Mouse (Mus musculus): ENCODE results near the gene B3gntl1.

GRCm38 (mm10) chr11:121673629-121674028 lies 676 bp upstream of the B3gntl1 start:
- TF ChIP-seq POLR2A (IDR thresholded peaks at IDR 0.05; ENCODE audit: insufficient read depth, low read depth, low read length) (no peak), CTCF (IDR thresholded peaks at IDR 0.05) (peak; percentile 12; the same call in 1 of the 2 replicates), EP300 (IDR thresholded peaks at IDR 0.05; ENCODE audit: insufficient read depth, low read depth, low read length) (no peak)

Data from heart, adult 2 months (tissue).